Comparison of ENCODE assay signal across 27 mouse cellular contexts in genomic region chr11:17442133-17442532, GRCm38 (mm10).
DNase-seq lines count a peak whose midpoint lies in the region; ATAC-seq and TF ChIP-seq lines count a peak whose summit lies in the region.
"Had no signal": no experiment of that assay in that cellular context is flagged by ENCODE, and none has a peak within 500 bp of the region (broad histone marks: within the 10 kb centered on the region; RNA-seq: fewer than 3 reads in every experiment).

No protein-coding gene starts in this region.

- 38% methylated on average over 4 of the region's 4 CpGs for WGBS in forebrain, embryonic 12.5 days
- 34% methylated on average over 4 of the region's 4 CpGs for WGBS in forebrain, postnatal 0 days

- H3K27ac ChIP-seq in forebrain, embryonic 12.5 days = no peak overlapping the region
- H3K27ac ChIP-seq in forebrain, postnatal 0 days (ENCODE audit: low read depth, low read length) = no peak overlapping the region
- H3K27ac ChIP-seq: embryonic facial prominence, embryonic 13.5 days; embryonic facial prominence, embryonic 15.5 days; forebrain, embryonic 10.5 days; forebrain, embryonic 13.5 days; forebrain, embryonic 15.5 days had no signal

- no peaks in the 10 kb centered on the region for H3K9me3 ChIP-seq in forebrain, embryonic 12.5 days
- no peaks in the 10 kb centered on the region for H3K9me3 ChIP-seq in forebrain, postnatal 0 days (ENCODE audit: low read length)
- H3K9me3 ChIP-seq: embryonic facial prominence, embryonic 13.5 days; embryonic facial prominence, embryonic 15.5 days; forebrain, embryonic 10.5 days; forebrain, embryonic 13.5 days; forebrain, embryonic 15.5 days; G1E had no signal

- no peaks in the 10 kb centered on the region for H3K27me3 ChIP-seq in forebrain, embryonic 12.5 days
- no peaks in the 10 kb centered on the region for H3K27me3 ChIP-seq in forebrain, postnatal 0 days (ENCODE audit: insufficient read depth, low read length)
- H3K27me3 ChIP-seq: CH12.LX; embryonic facial prominence, embryonic 13.5 days; embryonic facial prominence, embryonic 15.5 days; forebrain, embryonic 13.5 days; forebrain, embryonic 15.5 days had no signal

- TF ChIP-seq CTCF in forebrain, postnatal 0 days (IDR thresholded peaks at IDR 0.05; ENCODE audit: low read depth) = no peak
- no peak for TF ChIP-seq CTCF in brain, embryonic 14.5 days (IDR thresholded peaks at IDR 0.05; ENCODE audit: borderline replicate concordance, extremely low read depth, insufficient read depth, insufficient read length)

- H3K36me3 ChIP-seq in forebrain, embryonic 12.5 days (replicated peaks) = no peaks in the 10 kb centered on the region
- H3K36me3 ChIP-seq in forebrain, postnatal 0 days (ENCODE audit: insufficient read depth) = no peaks in the 10 kb centered on the region
- H3K36me3 ChIP-seq: embryonic facial prominence, embryonic 13.5 days; embryonic facial prominence, embryonic 15.5 days; forebrain, embryonic 10.5 days; forebrain, embryonic 15.5 days; G1E had no signal

- H3K4me3 ChIP-seq in forebrain, embryonic 12.5 days (replicated peaks) = no peak overlapping the region
- H3K4me3 ChIP-seq in forebrain, postnatal 0 days (ENCODE audit: low read depth, low read length) = no peak overlapping the region
- H3K4me3 ChIP-seq: embryonic facial prominence, embryonic 13.5 days; embryonic facial prominence, embryonic 15.5 days; erythroblast, embryonic 14.5 days; forebrain, embryonic 10.5 days; forebrain, embryonic 13.5 days; forebrain, embryonic 15.5 days had no signal

- no peak for DNase-seq in forebrain, postnatal 0 days
- DNase-seq in brain, embryonic 14.5 days (ENCODE audit: low read depth) = peak; percentile 24
- peak; percentile 71 for DNase-seq in hindlimb bud, embryonic 11.5 days (ENCODE audit: extremely low spot score, low read depth, low spot score)
- DNase-seq in urinary bladder, postnatal 36 days (ENCODE audit: low spot score in 2 of 2) = no peak
- DNase-seq: adrenal gland, adult 8-10 months; adrenal gland, postnatal 14 days; adrenal gland, postnatal 36 days; B cell, adult 2 months; cerebellum, adult 11 months; cerebellum, adult 18-20 months; cerebellum, adult 8-10 months; cerebellum, adult 9-11 months; cerebellum, postnatal 14 days; cerebellum, postnatal 36 days; embryo, embryonic 11 days had no signal

- H3K4me2 ChIP-seq in forebrain, embryonic 12.5 days = no peak overlapping the region
- no peak overlapping the region for H3K4me2 ChIP-seq in forebrain, postnatal 0 days (ENCODE audit: low read depth)
- H3K4me2 ChIP-seq: embryonic facial prominence, embryonic 13.5 days; embryonic facial prominence, embryonic 15.5 days; forebrain, embryonic 13.5 days; forebrain, embryonic 15.5 days had no signal

- ATAC-seq in forebrain, embryonic 12.5 days (ENCODE audit: low FRiP score) = peak; percentile 49
- no peak for ATAC-seq in forebrain, postnatal 0 days
- ATAC-seq: activated CD4-positive, CD25-positive, alpha-beta regulatory T cell, adult 4 months; CD4-positive, CD25-positive, alpha-beta regulatory T cell, adult 4 months; forebrain, embryonic 13.5 days; forebrain, embryonic 15.5 days; Patski had no signal

- no peak for TF ChIP-seq POLR2A in brain, embryonic 14.5 days (IDR thresholded peaks at IDR 0.05; ENCODE audit: borderline replicate concordance, extremely low read depth, insufficient read depth, insufficient read length, poor library complexity, severe bottlenecking)

- no peaks in the 10 kb centered on the region for H3K4me1 ChIP-seq in forebrain, embryonic 12.5 days
- no peaks in the 10 kb centered on the region for H3K4me1 ChIP-seq in forebrain, postnatal 0 days (ENCODE audit: insufficient read depth)
- H3K4me1 ChIP-seq: embryonic facial prominence, embryonic 13.5 days; embryonic facial prominence, embryonic 15.5 days; forebrain, embryonic 10.5 days; forebrain, embryonic 13.5 days; forebrain, embryonic 15.5 days had no signal

- no peak overlapping the region for H3K9ac ChIP-seq in forebrain, embryonic 12.5 days
- H3K9ac ChIP-seq in forebrain, postnatal 0 days = no peak overlapping the region
- H3K9ac ChIP-seq: embryonic facial prominence, embryonic 13.5 days; embryonic facial prominence, embryonic 15.5 days; forebrain, embryonic 13.5 days; forebrain, embryonic 15.5 days had no signal

Comparison
In these comparisons a context has a peak if more than half of its experiments do, and no peak if none do; other contexts are left out.
1. DNase-seq: peak in brain, embryonic 14.5 days (single experiment) and hindlimb bud, embryonic 11.5 days (single experiment); none in forebrain, postnatal 0 days (single experiment) and urinary bladder, postnatal 36 days (0 of 2).